Mouse (Mus musculus) kidney, postnatal 36 days (tissue): ENCODE data around the gene Eif1b.

Experiments used
- DNase-seq, 2 experiments: peaks; one replicate each; pipeline ENCODE4 v3.0.0; 2021 to 2022; ENCODE audit warnings: mixed read lengths in 2 of 2

Eif1b gene

DNA sequence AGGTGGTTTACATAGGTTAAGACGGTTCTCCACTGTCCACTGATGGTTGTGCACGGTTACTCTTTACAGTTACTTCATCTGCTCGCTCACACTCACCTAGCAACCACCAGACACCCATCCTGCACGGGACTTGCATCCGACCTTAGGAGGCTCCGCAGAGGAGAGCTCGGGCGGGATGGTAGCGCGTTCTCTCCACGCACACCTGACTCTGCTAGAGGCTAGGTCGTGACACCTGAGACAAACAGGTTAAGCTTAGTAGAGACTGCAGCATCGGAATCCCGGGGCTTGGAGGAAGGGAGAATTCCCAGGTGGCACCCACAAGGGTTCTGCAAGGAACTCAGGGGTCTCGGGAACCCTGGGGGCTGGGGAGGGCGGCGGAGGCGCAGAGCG lies at the start of gene Eif1b:
Gene Eif1b, plus strand, starts transcription at position 223 of the 390 bp plus-strand sequence.
- no peak for DNase-seq

DNA sequence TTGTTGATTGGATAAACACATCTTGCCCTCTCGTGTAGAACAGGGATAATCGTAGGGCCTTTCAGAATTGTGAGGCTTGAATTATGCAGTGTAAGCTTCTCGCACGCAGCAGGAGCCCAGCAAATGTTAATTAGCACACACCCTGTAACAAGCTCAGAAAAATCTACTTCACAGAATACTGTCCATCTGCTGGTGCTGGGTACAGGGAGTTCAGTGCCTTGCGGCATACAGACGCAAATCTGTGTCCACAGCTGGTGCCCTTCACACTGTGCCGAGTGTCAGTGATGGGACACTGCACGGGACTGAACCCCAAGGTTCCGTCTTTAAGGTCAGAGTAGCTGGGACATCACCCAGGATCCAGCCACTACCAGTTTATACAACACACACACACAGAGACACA lies 47.4 kb upstream of the Eif1b start:
- no peak for DNase-seq

DNA sequence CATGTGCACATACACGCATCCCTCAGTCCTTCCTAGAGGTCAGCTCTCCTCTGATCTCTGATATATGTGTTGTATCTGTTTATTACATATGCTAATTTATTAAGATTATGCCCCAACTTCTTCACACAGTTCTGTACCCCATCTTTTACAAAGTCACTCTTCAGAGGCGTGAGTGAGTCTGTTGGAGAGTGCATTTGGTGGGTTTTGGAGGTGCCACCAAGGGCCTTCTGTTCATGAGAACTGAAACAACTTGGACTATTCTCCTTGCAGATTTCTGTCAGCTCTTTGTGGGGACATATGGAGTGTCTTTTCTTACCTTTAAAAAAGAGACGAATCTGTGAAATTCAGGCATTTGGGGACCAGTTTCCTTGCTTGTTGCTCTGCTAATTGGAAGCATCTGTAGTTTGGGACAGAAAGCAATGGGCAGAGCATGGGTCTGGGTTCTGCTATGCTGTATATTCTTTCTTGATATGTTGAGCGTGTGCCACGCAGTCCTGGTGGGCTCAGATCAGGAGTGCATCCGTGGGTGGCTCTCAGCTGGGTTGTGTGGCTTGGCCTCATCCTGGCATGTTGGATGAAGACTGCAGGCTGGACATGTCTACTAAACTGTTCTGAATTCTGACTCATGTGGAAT lies 42.2 kb upstream of the Eif1b start:
- no peak for DNase-seq

DNA sequence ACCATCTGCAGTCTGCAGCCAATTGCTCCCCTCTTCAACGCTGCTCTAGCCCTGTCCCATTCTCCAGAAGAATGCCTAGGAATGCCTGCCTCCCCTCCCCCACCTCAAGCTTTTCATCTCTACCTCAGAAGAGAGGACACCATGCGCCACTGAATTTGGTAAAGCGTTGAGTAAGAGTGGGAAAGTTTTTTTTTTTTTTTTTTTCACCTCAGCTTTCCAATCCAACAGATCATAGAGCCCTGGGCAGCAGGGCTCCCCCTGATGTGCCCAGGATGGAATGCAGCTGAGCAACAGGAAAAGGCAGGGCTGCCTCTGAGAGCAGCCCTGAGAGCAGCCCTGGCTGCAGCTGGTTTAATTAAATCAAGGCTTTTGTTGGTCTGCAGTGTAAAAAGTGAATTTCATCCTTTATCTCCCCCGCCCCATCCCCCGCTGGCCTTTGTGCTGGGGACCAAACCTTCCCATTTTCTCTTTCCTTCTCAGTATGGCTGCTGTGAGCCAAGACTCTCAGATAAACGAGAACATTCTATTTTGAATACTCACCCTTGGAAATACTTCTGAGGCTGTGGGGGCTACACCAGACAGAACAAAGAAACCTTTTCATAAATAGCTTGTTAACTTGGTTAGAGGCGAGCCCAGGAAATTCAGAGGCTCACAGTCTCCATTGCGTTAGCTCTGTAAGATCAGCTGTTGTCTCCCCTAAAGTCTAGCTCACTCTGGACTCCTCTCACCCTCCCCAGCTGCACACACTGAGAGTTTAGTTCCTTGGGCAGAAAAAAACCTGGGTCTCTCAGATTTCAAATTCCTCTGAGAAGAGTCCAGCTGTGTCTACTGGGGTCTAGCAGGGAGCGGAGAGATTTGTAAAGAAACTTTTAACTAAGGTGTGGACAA lies 36.0 kb upstream of the Eif1b start:
- DNase-seq, result no peak

DNA sequence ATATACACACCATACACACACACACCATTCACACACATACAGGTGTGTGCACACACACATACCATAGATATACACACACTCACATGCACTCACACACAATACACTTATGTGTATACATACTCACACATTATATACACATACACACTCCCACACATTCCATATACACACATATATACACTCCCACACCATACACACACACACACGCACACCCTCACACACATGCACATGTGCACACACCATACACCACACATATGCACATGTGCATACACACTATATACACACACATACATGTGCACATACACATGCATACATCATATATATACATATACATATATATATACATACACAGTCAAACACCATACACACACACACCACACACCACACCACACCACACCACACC lies 21.6 kb upstream of the Eif1b start:
- DNase-seq, result no peak

DNA sequence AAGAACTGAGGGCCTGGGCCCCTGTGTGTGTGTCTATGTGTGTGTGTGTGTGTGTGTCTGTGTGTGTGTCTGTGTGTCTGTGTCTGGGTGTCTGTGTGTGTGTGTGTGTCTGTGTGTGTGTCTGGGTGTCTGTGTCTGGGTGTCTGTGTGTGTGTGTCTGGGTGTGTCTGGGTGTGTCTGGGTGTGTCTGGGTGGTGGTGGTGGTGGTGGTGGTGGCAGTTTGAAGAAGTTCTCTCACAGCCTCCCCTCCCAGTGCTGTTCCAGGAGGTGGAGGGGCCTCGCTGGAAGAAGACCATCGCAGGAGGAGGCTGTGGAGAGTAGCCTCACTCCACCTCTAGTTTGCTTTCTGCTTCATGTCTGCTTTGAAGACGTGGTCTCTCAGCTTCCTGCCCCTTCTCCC lies 10.4 kb upstream of the Eif1b start:
- DNase-seq, result no peak

DNA sequence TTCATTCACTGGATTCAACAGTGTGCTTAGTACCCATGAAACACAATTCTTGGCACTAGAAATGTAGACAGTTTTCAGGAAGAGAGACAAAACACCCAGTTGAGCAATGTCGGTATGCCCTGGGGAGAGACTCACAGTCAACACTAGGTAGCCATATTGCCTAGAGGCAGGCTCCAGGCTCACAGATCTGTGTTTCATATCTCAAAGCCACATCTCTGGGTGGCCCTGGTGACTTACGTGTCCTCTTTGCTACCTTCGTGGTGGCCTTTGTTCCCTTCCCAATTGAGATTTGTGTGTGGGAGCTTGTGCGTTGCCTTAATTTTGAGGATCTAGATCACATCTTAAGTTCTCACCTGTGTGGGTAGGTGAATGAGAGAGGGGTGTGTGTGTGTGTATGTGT lies 9.7 kb upstream of the Eif1b start:
- no peak for DNase-seq

DNA sequence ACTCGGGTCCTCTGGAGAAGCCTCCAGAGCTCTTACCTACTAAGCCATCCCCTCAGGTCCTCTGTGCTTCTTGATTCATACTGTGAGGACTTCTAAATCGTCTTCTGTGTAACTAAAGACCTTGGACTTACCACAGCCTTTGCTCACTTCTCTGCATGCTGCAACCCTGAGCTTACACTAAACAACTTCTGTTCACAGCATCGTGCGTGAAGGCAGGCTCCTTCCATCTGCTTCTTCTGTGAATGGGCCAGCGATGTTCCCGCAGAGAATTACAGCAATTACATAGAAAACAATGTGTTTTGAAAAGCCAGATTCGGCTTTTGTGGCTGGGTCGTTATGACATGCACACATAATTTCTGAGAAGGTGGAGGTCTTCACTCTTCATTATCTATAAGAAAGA lies 8.9 kb upstream of the Eif1b start:
- DNase-seq, result no peak

DNA sequence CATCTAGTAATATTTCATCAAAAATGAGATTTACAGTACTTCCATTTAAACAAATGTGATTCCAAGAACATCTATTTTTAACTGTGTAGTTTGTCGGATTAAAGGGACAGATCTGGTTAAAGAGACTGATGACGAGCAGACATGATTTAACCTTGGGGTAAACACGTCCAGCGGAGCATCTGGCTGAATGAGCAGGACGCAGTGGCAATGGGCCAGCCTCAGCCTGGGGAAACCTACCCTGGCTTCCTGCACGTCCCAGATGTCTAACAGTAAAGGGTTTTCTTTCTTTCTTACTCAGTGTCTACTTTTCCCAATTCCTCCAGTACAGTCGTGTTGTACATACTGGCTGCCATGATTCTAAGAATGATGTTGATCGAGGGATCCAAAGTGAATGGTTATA lies 5.0 kb upstream of the Eif1b start:
- DNase-seq, result no peak

DNA sequence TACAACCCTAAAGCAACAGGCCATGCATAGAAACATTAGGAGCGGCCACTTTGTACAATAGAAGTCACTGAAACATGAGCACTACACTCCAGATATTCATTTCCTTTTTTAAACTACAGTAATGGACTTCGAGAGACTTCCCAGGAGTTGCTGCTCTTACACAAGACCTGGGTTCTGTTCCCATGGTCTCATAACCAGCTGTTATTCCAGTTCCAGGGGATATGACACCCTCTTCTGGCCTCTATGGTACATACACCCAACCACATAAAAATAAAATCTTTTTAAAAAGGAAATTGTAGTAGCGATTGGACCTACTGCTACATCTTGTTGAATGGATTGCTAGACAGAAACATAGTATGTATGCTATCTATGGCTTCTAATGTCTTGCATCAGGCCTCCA lies 523 bp upstream of the Eif1b start:
- DNase-seq, result no peak

DNA sequence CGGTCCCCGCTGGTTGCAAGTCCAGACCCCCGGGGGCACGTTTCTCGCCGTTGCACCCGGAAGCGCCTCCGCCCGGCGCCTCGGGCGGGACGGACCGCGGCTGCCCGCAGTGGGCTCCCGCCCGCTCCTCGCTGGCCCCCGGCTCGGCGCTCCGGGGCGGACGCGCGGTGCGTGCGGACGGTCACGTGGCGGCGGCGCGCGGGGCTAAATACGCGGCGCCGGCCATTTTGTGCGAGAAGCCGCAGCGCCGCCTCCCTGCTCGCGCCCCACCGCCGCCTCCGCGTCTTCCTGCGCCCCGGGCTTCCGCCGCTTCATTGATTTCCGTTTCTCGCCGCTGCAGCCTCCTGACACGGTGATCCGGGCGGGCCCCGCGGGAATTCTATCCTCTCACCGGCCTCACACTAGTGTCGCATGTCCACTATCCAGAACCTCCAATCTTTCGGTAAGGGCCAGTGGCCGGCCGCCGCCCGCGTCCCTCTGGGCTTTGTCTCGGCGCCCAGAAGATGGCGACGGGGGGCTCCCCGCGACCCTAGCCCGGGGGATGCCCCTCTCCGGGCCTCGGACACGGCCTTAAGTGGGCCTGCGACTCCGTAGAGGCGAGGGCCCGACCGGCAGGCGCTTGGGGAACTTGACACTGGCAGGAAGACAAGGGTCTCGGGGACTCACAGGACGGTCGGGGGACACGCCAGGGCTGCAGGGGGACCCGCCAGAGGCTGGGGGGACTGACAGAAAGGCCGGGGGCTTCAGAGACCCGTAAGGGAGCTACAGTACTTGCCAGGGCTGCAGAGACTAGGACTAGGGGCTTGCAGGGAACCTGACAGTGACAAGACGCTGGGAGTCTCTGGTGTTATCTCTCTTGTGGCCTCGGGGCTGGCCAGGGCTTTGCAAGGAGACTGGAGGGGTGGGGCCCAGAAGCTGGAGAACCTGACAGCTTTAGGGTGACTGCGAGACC lies 644 bp downstream of the Eif1b start:
- peak; percentile 77 to 91 for DNase-seq

DNA sequence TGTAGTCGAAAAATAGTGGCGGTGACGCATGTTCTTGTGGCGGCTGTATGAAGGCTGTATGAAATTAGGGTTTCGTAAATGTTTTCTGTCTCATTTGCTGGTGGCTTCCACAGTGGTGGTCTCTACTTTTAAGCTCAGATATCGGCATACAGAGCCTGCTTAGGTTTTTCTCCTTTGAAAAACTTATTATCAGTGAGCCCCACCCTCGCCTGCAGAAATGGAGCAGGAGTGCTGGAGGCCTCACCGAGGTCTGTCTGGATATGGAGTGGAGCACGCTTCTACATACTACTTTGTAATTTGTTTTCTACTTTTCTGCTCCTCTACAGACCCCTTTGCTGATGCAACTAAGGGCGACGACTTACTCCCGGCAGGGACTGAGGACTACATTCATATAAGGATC lies 1.7 kb downstream of the Eif1b start:
- DNase-seq, result no peak

DNA sequence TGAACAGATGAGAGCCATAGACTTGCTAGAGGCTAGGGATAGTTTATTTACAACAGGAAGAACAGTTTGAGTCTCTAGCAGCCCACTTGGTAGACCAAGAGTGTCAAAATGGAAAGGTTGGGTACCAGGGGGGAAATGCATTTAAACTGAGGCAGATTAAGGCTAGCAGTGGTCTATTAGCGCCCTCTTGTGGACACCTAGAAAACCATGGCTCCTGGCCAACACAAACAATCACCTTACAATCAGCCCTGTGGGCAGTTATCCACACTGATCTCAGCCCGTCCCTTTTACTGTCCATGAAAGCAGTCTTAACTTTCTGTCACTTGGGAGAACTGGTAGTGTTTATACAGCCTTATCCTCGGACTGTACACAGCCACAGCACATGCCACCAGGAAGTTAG lies 4.7 kb downstream of the Eif1b start:
- peak; percentile 65 to 82 for DNase-seq

DNA sequence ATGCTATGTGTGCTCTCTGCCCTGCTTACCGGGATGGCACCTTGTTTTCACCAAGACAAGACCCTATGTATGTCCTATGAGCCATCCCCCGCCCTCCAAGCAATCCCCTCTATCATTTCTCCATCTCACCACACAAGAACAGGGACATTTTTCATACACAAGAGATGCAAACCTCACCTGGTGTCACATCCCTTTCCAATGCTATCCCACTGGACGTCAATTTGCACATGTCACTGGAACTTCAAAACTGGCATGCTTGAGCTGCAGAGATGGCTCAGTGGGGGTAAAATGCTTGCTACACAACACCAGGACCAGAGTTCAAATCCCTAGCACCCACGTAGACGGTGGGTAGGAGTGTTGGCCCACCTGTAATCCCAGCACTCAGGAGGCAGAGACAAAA lies 6.0 kb downstream of the Eif1b start:
- DNase-seq, result no peak

DNA sequence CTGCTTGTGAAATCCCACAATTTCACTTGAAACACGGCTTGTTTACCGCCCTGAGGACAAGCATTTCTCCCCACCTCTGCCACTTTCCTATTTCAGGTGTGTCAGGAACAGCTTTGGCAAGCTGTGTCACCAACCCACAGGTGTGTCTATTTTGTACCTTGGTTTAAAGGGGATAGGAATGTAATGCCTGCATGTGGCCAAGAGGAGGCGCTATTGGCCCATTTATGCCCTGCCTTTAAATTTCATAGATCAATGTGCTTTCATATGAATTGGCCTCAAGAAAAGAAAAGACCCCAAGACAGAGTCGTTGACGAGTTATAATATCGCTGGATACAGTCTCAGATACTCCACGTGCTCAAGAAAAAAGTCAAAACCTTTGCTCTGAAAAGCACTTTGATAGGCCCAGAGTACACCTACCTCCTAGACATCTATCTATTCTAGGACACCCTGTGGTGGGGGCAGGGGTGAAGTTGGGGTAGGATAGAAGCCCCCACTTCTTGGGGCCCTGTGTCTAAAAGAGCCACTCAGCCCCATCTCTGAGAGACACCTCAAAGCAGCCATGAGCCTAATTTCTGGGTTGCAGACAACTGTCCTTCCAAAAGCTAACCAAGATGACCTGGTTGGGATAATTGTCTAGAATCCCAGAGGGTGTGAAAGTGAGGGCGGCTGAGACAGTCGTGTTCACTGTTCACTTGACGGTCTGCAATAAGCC lies 9.3 kb downstream of the Eif1b start:
- DNase-seq, result peak in 1 of 2 experiments; percentile 24

DNA sequence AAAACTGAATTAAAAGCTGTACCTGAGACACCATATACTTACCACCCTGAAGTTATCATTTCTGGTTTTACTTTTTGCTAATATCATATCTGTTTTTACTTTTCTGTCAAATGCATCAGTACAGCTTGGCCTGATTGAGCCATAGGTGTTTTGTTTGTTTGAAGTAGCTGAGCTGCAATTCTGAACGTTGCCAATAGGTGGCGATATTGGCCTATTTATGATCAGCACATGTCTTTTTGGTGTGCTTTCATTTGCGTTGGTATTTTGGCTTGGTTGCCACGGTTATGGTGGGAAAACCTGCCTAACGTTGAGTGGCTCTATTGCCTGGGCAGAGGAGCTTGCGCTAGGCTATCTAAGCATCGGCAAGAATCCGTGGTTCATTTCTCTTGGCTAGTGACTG lies 10.0 kb downstream of the Eif1b start:
- peak; percentile 68 to 90 for DNase-seq

DNA sequence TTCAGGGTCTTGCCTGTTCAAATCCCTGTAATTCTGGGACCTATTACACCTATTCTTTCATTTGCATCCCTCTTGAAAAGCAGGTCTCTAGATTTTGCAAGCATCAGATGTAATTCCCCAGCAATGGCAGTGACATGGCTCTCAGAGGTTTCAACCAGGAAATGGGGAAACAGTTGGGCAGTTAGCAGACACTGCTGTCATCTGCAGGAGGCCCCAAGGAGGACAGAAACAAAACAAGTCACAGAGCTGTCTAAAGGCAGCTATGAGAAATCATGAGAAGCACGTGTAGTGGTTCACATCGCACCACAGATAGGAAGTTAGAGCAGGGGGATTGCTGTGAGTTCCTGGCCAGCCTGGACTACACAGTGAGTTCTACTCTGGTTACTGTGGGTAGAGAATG lies 12.4 kb downstream of the Eif1b start:
- no peak for DNase-seq

DNA sequence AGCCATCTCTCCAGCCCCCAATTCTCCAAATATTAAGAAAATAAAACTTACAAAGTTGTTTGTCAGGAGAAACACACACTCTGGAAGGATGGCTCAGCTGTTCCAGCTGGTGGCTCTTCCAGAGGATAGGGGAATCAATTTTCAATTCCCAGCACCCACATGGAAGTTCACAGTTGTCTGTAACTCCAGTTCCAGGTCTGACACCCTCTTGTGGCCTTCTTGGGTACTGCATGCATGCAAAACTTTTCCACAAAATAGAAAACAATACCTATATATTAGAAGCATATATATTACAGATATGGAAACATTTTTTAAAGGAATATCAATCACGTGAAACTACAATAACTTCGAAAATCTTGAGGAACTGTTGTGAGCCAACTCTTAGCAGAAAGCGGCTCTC lies 19.7 kb downstream of the Eif1b start:
- DNase-seq, result peak in 1 of 2 experiments; percentile 63

DNA sequence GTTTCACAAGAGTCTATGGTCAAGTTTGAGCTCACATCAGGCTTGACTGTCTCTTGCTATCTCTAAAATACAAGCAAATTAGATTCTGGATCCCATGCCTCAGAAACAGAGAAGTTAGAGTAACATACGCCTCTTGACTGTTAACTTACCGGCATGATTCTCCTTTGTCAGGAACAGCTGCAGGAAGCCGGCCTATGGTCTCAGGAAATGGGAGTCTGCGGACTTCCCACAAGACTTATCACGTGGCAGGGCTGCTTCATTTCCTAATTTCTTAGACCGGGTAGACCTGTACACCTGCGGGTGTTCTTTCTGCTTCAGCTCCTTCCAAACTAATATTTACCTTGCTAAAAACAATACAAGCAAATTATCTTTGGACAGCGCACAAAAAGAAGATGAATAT lies 24.7 kb downstream of the Eif1b start:
- DNase-seq, result no peak

DNA sequence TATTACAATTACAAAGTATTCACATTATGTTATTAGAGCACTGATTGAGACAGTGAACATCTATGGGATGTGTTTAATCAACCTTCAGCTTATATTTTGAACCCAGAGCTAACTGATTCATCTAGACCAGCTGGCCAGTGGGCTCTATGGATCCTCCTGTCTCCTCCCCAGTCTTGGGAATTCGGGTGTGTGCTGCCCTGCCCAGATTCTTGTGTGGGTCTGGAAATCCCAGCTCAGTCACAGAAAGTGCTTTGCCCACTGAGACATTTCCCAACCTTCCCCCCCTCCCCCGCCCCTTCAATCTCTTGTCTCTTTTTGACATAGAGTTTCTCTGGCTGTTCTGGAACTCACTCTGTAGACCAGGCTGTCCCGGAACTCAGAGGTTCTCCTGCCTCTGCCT lies 26.9 kb downstream of the Eif1b start:
- no peak for DNase-seq

DNA sequence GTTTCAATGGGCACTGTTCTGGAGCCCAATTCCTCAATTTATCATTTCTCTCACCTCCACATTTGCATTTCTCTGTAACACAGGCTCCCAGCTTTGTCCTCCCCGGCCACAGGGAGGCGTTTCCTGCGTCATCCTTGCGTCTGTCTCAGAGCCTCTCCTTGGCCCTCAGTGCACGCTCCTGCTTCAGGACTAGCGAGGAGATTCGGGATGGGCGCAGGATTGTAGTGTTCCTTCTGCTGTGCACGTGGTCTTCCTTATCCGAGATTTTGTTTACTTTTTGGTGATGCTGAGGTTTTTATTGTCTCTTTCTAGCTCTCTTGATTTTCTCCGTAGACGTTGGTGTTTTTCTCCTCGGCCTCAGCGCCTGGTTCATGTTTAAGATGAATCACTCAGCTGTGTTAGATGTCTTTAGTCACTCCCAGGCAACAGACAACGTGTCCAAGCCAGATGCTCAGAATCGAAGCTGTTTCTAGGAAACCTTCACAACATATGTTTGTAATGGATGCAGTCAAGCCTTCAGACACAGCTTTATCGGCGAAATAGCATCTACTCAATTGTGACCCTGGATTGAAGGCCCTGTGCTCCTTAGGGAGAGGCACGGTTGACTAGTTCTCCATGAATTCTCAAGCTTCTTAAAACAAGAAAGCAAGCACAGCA lies 27.6 kb downstream of the Eif1b start:
- DNase-seq, result no peak

DNA sequence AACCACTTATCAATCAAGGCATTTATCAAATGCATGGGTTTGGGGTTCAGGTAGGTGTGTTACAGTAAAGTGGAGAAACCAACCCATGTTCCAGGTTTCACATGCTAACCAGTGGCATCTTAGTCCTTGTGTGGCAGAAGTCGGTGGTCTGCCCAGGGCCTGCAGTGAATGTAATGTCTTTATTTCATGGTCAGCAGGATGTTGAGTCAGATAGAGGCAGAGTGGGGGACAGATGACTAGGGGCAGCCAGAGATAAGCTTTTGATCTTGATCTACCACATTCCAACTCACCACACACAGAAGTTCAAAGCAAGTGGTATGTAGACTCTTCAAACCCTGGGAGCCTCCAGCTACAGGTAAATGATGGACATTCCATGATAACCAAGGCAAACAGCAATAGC lies 29.1 kb downstream of the Eif1b start:
- DNase-seq, result no peak
